Mouse (Mus musculus): Measurements from ENCODE around the gene Dock4. TPM values are rescaled to one million over a fixed set of nuclear protein-coding genes. Genes with fewer than 3 reads are reported as not detected.

Gene Dock4
- total RNA-seq, 2 experiments from 2014 or later = 10.9 to 13.3 TPM

DNA sequence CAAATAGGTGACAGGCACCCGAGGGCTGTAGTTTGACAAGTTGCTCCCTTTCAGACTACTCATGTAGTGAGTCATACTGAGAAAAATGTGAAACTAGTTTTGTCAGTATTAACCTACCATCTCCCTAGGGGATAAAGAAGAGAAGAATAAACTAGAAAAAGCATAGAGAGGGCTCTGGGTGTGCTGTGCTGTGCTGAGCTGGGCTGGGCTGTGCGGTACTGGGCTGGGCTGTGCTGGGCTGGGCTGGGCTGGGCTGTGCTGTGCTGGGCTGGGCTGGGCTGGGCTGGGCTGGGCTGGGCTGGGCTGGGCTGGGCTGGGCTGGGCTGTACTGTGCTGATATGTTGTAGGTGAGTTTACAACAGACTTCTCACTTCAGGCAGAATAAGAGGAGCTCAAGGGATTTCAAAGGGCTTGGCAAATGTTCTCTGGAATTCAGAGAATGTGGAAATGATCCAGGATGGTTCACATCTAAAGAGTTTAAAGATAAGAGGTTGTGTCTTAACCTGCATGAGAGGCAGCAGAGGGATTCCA, 442.6 kb downstream of the Dock4 start:
- no peak for DNase-seq

DNA sequence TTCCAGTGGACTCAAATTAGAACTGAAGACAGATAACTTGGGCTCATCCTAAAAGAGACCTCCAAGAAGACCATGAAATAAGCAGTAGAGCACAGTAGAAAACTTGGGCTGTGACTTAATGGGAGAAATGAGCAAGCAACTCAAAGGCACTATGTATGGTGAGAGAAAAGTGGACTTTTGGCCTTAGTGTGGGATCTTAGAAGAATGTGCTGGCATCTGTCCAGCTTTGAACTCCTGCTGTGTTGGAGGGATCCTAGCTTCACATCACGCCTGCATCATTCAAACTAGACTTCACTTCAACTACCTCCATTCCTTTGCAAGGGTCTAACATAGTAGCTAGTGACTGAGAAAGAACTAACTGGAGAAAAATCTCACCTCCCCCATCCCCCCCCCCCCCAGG, 443.1 kb downstream of the Dock4 start:
- no peak for DNase-seq

DNA sequence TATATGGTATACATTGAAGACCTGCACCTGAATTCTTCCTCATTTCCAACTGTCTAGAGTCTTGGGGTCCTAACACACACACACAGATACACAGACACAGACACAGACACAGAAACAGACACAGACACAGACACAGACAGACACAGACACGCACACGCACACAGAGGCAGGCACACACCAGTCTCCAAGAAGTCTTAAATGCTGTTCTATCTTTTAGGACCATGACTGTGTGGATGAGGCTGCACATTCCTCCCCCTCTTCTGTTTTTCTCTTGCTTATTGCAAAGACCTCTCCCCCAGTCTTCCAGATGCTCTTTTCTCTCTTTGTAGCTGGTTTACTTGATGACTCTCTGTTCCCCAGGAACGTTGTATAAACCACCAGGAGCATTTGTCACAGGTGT, 443.8 kb downstream of the Dock4 start:
- no peak for DNase-seq

DNA sequence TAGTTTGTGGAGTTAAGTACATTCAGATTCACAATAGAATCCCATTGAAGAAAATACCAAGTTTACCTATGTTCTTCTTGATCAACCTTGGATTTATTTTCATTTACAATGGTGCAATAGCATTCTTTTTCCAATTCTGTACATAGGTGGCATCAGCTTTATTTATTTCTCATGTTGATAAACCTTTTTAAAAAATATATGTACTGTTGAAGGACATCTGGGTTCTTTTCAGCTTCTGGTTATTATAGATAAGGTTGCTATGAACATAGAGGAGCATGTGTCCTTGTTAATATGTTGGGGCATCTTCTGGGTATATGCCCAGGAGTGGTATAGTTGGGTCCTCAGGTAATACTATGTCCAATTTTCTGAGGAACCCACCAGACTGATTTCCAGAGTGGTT, 445.4 kb downstream of the Dock4 start:
- DNase-seq = no peak

DNA sequence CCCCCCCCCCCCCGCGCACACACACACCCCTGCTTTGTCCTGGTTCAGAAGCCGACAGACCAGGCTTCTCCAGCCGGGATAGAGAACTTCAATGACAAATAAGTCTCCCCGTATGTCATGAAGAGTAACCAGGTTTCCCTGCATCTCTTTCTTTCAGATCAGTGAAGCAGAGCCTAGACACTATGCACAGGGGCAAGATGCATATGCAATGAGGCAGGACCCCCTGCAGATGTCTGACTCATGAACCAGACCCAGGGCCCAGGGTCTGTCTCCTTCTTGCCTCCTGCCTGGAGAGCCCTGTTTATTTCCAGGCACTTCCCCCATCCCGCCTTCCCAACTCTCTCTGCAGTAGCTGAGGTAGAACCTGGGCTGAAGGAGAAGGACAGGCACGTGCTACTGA, 448.0 kb downstream of the Dock4 start:
- no peak for DNase-seq

DNA sequence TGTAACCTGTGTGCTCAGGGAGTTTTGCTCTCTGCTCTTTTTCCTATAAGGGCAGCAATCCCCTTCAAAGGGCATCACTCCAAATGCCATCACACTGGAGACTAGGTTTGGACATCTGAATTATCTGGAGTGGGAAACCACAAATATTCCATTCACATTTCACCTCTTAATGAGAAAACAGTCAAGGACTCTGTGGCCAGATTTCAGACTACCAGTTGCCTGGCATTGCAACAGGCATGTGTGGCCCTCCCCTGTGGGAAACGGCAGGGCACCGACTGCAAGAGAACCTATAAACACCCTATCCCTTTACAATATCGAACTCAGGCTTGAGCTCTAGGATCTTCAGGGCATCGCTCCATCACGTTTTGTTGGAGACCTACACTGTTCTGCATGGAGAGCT, 448.9 kb downstream of the Dock4 start:
- no peak for DNase-seq

Other genes starting within 250 kb of the Dock4 start
- 10 to 100 TPM; 33.2 to 62.1 TPM for gene Lsmem1, start 246.5 kb upstream of the Dock4 start, total RNA-seq (2021)
- gene Ifrd1, start 197.4 kb upstream of the Dock4 start, total RNA-seq (2021) = 100 to 1,000 TPM in 1 of 2 experiments, 10 to 100 TPM in 1; 67.1 to 121 TPM
- gene Zfp277, start 50 bp upstream of the Dock4 start, total RNA-seq (2021) = 1 to 10 TPM; 6.9 to 8.2 TPM